Mouse (Mus musculus) Muller cell, postnatal 12 days (primary cell): ENCODE measurements around the gene 1600012H06Rik.
"Not testable (repeated sequence)": the region's sequence is repeated elsewhere in the genome, so short reads cannot be mapped to it uniquely, and the experiment has no call there.

ENCODE experiments used
- DNase-seq: peaks from one replicate; pipeline ENCODE4 v3.0.0-alpha.2; 2015; ENCODE audit errors: inconsistent ontology term

The 1600012H06Rik gene

GRCm38 (mm10) chr17:14943729-14944059 lies 710 bp downstream of the 1600012H06Rik start:
- no peak for DNase-seq

DNA sequence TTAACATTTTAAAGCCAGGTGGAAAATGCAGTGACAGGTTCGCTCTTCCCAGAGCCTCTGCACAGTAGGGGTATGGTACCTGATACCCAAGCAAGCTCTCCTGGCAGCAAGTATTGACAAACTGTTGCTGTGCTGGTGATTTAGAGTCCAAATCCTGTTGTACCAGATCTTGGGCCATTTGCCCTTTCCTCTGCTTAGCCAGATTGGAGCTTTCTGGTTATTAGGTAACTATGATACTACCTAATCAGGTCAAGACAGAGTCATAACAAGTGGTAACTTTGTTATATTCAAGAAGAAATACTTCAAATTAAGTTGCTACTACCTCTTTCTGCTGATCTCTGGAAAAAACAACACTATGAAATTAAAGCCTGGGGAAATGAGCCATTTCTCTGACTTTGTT lies 1.6 kb downstream of the 1600012H06Rik start:
- DNase-seq, result no peak

DNA sequence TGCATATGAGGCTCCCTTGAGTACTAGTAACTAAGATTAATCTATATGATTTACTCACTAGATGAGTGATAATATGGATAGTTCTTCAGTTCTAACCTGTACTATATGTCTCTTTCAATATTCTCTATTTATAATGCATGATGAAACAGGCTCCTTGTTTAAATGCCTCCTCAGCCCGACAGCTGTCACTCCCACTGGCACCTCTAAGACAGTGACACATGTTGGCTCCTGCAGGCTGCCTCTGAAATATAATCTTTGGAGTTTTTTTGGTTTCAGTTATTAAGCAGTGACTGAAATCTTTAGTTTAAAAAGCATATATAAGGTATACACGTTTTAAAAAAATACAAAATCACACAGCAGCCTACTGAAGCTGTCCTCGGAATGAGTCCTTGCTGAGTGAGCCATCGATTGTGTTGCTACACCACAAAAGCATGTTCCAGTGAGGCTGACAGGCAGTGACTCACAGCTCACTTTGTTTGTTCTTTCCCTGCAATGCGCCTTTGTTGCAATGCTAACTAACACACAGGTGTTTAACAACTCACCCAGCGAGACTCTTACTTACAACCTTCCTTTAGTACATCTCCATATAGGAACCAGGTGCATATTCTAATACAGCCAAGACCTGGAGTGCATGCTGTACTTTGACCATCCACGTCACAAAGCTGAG lies 6.3 kb downstream of the 1600012H06Rik start:
- no peak for DNase-seq

GRCm38 (mm10) chr17:14953452-14953851 lies 10.5 kb downstream of the 1600012H06Rik start:
- DNase-seq, result no peak

DNA sequence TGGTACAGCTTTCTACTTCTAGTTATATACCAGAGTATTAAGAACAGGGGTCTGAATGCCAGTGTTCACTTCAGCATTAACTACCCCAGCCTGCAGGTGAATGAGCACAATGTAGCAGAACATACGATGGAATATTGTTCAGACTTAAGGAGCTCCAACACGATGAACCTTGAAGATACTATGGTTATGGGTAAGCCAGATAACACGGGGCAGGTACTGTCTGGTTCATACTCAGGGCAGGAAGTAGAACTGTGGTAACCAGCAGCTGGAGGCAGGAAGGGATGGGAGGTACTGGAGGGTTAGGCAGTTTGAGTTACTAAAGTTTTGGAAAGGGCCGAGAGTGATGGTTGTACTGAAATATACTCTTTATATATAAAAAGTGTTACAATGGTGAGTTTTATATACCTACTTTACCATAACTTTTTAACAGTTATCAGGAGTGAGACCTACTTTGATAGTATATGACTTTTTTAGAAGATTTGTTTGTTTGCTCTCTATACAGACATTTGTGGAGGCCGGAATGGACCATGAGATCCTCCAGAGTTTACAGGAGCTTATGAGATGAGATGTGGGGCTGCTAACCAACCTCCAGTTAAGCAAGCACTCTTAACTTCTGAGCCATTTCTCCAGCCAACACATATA lies 15.8 kb downstream of the 1600012H06Rik start:
- DNase-seq, result no peak

- peak; percentile 20 for DNase-seq
Observed at GRCm38 (mm10) chr17:14959979-14960378, 17.0 kb downstream of the 1600012H06Rik start.

DNA sequence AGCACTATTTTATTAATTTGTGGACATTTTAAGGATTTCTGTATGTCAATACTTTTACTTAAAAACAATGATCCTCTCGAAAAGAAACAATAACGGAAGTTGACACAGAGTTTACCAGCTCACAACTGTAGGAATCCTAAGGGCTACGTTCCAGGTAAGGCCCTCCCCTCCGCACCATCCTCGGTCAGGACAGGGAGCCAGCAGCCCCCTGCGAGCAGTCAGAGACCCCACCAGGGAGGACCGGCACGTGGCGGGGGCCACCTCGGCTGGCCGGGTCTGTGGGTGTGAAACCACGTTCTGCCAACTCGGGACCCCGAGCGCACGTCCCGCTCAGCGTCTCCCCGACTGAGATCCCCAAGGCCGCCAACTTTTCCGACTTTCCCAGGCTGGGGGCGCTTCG lies 17.5 kb downstream of the 1600012H06Rik start:
- peak; percentile 11 for DNase-seq

DNA sequence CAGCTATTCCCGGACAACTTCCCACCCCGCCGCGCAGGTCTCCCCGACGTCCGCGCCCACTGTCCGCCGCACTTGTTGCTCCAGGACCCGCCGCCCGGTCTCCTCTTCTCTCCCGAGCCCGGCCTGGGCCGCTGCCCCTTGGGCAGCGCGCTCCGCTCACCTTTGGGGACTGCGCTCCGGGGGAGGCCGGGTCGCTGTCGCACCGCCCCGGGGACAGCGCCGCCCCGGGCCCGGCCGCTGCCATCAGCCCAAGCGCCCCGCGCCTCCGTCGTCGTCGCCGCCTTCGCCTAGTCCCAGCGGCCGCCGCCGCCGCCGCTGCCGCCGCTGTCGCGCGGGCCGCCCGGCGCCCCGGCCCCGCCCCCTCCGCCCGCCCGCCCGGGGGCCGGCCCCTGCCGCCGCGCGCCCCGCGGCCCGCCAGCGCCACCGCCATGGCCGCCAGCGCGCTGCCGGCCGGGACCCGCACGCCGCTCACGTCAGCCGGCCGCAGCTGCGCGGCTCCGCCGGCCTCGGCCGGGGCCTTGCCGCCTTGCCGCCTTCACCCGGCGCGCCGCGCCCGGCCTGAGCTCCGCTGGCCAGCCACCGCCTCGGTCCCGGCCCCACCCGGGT lies 18.1 kb downstream of the 1600012H06Rik start, which contains the start of gene Phf10:
TSS of gene Phf10 (minus strand) at position 323 of the 606 bp plus-strand sequence.
- peak; percentile 31 for DNase-seq

- DNase-seq, result not testable (repeated sequence)
Observed at GRCm38 (mm10) chr17:14961557-14962154, 18.7 kb downstream of the 1600012H06Rik start.

GRCm38 (mm10) chr17:14968373-14968913 lies 25.5 kb downstream of the 1600012H06Rik start:
- not testable (repeated sequence) for DNase-seq

- not testable (repeated sequence) for DNase-seq
Observed at GRCm38 (mm10) chr17:14977718-14978361, 34.9 kb downstream of the 1600012H06Rik start.

DNA sequence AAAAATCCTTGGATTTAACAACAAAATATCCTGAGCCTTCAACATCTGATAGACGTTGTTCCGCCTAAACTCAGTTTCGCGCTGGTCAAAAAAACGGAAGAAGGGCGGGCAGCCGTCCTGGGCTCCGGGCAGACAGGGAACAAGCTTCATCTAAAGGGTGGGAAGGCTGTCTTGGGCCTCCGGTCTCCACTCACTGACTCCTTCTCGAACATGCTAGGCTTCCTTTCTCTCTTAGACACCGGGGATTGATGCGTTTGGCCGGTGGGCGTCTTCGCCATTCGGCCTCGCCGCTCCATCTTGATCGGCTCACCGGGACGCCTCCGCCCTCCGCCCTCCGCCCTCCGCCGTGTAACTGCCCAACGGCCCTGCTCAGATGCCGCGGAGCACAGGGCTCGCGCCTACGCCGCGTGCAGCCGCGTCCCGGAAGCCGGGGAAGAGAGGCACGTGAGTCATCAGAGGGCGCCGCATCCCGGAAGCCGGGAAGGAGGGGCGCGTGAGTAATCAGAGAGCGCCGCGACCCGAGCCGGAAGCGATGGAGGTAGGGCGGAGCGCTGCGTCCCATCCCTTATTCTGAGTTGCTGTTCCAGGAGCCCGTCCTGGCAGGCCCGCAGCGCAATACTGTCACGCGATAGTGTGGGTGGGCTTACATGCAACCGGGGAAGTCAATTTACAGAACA lies 35.5 kb downstream of the 1600012H06Rik start, which contains the start of the genes 9030025P20Rik and Gm3417:
TSS of gene 9030025P20Rik (plus strand) at position 107 of the 677 bp plus-strand sequence.
TSS of gene Gm3417 (minus strand) at position 429 of the 677 bp plus-strand sequence.
- DNase-seq, result not testable (repeated sequence)

GRCm38 (mm10) chr17:14990116-14990702 lies 47.2 kb downstream of the 1600012H06Rik start:
- not testable (repeated sequence) for DNase-seq

DNA sequence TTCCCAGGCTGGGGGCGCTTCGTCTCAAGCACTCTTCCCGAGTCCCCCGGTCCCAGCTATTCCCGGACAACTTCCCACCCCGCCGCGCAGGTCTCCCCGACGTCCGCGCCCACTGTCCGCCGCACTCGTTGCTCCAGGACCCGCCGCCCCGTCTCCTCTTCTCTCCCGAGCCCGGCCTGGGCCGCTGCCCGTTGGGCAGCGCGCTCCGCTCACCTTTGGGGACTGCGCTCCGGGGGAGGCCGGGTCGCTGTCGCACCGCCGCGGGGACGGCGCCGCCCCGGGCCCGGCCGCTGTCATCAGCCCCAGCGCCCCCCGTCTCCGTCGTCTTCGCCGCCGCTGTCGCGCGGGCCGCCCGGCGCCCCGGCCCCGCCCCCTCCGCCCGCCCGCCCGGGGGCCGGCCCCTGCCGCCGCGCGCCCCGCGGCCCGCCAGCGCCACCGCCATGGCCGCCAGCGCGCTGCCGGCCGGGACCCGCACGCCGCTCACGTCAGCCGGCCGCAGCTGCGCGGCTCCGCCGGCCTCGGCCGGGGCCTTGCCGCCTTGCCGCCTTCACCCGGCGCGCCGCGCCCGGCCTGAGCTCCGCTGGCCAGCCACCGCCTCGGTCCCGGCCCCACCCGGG lies 49.6 kb downstream of the 1600012H06Rik start:
- not testable (repeated sequence) for DNase-seq

DNA sequence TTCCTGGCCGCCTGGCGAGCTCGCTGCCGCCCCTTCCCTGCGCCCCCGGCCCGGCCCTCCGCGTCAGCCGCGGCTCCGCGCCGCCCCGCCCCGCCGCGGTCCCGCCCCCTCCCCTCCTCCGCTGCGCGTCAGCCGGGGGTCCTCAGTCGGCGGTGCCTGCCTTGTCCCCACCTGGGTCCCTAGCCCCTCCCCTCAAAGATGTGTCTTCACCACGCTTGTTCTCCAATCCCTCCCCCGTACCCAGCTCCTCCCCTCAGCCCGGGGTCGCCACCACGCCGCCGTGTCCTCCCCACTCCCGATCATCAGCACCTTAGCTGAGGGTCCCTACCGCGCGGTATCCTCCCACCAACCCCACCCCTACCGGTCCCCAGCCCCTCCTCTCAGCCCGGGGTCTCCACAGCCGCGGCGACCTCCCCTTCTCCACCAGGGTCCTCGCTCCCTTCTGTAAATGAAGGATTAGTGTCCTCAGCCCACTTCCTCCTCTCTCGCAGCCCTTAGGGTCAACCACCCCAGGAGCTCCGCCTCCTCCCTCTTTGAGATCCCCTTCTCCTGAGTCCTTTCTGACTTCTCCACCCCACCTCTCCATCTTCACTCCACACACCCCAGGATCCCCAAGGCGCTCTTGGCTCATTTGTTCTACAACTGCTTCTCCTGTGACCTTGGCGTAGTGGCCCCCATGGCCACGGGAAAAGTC lies 50.3 kb downstream of the 1600012H06Rik start:
- DNase-seq, result not testable (repeated sequence)

DNA sequence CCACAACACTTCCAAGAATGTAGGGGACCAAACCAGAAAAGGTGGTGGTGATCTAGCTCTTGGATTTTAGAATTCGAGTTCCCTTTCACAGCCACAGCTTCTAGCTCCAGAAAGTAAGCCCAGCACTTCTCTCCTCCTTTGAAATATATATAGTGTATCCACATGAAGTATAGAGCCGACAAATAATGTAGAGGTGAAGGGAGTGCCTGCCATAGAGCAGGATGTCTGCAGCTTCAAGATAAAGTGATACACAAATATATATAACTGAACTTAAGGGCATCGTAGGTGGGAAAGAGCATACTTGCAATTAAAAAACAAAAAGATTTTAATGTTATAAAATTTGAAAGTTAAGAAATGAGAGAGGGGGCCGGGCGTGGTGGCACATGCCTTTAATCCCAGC lies 51.2 kb downstream of the 1600012H06Rik start:
- not testable (repeated sequence) for DNase-seq

DNA sequence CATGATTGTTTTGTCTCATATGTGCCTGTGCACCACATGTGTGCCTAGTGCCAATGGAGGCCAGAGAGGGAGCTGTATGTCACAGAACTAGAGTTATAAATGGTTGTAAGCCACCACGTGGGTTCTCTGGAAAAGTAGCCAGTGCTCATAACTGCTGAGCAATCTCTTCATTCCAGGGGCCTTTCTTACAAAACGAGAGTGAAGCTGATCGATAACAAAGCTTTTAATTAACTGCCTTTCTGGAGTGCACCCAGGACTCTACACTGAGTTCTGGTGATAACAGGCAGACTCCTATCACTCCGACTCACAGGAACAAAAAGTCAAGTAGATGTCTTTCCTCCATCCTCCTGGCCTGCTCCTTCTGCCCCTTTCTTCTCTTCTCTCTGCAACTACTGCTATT lies 57.1 kb downstream of the 1600012H06Rik start:
- not testable (repeated sequence) for DNase-seq

GRCm38 (mm10) chr17:15009088-15009487 lies 66.1 kb downstream of the 1600012H06Rik start:
- DNase-seq, result not testable (repeated sequence)
